Comparison of ENCODE assay signal across 7 mouse cellular contexts in genomic region chr13:90141681-90142080, GRCm38 (mm10).
"Had no signal": no experiment of that assay in that cellular context is flagged by ENCODE, and none has a peak within 500 bp of the region (broad histone marks: within the 10 kb centered on the region; RNA-seq: fewer than 3 reads in every experiment).

No protein-coding gene starts in this region.

- DNase-seq: kidney, adult 8-10 months; kidney, postnatal 25 days; liver; liver, embryonic 13.5 days; liver, postnatal 0 days; thymus, adult 18-20 months; thymus, postnatal 14 days had no signal
